Mouse (Mus musculus) midbrain, embryonic 13.5 days (tissue): ENCODE results near the gene Atp7a. TPM values are rescaled to one million over a fixed set of nuclear protein-coding genes. Genes with fewer than 3 reads are reported as not detected.

Experiments used
- ATAC-seq: fragments of 200-750 bp; cut with Nextera tagmentation; 2 replicates; pipeline ENCODE4 v1.8.0; 2017; ENCODE audit warnings: mild to moderate bottlenecking, moderate TSS enrichment, moderate library complexity
- H3K27ac ChIP-seq: fragments of 300-500 bp; sonication (generic); 2 replicates; pipeline ENCODE4 v1.5.1; 2015; ENCODE audit warnings: inconsistent platforms, mild to moderate bottlenecking, moderate library complexity
- H3K27me3 ChIP-seq: fragments of 300-500 bp; sonication (generic); 2 replicates; pipeline ENCODE4 v1.6.1; 2015; ENCODE audit warnings: mild to moderate bottlenecking, inconsistent platforms
- H3K36me3 ChIP-seq: fragments of 300-500 bp; sonication (generic); 2 replicates; pipeline ENCODE4 v1.6.1; 2015; ENCODE audit warnings: mild to moderate bottlenecking, inconsistent platforms
- H3K4me1 ChIP-seq: fragments of 300-500 bp; sonication (generic); replicated peaks from 2 replicates; pipeline ENCODE4 v1.6.1; 2015; ENCODE audit warnings: inconsistent platforms
- H3K4me2 ChIP-seq: fragments of 300-500 bp; sonication (generic); replicated peaks from 2 replicates; pipeline ENCODE4 v1.6.1; 2015; ENCODE audit warnings: moderate library complexity, mild to moderate bottlenecking, inconsistent platforms
- H3K4me3 ChIP-seq: fragments of 300-500 bp; sonication (generic); replicated peaks from 2 replicates; pipeline ENCODE4 v1.5.1; 2015; ENCODE audit warnings: mild to moderate bottlenecking, inconsistent platforms
- H3K9ac ChIP-seq: fragments of 300-500 bp; sonication (generic); replicated peaks from 2 replicates; pipeline ENCODE4 v1.6.1; 2015; ENCODE audit warnings: mild to moderate bottlenecking, inconsistent platforms
- H3K9me3 ChIP-seq: fragments of 300-500 bp; sonication (generic); 2 replicates; pipeline ENCODE4 v1.6.1; 2016; ENCODE audit warnings: mild to moderate bottlenecking, inconsistent platforms
- WGBS: fragments of 180-500 bp; shearing (Covaris S2); methylation state at CpG from one replicate; pipeline ENCODE4 v1.1.7; 2015; 5-methylcytosine and 5-hydroxymethylcytosine counted together
- polyA plus RNA-seq: library from polyadenylated mRNA; unstranded; fragments of >200 nt; fragmentation: Nextera tagmentation; extraction: Ambion mirVana; gene quantifications from 2 replicates; pipeline ENCODE4 v1.2.1, GENCODE M21; 2015

Atp7a gene
- polyA plus RNA-seq, 1 experiment from 2014 or later: 20.0 TPM

GRCm38 (mm10) chrX:106085564-106085963, 58.5 kb downstream of the Atp7a start:
- H3K9ac ChIP-seq: no peak overlapping the region
- H3K4me2 ChIP-seq: no peak overlapping the region
- no peak overlapping the region for H3K27ac ChIP-seq
- H3K4me3 ChIP-seq: no peak overlapping the region
- H3K9me3 ChIP-seq: no peaks in the 10 kb centered on the region
- no peak for ATAC-seq
- WGBS: 95% methylated on average over 2 of the region's 2 CpGs
- H3K36me3 ChIP-seq: peaks cover 6% of the 10 kb centered on the region
- no peaks in the 10 kb centered on the region for H3K4me1 ChIP-seq
- H3K27me3 ChIP-seq: no peaks in the 10 kb centered on the region; the same call in 1 of the 2 replicates

GRCm38 (mm10) chrX:106092939-106093338, 65.9 kb downstream of the Atp7a start:
- H3K9me3 ChIP-seq: no peaks in the 10 kb centered on the region
- 0 out of 2 replicates have a peak, but pooled peaks have one; percentile 50 for ATAC-seq

GRCm38 (mm10) chrX:106105464-106105863, 78.4 kb downstream of the Atp7a start:
- no peaks in the 10 kb centered on the region for H3K4me1 ChIP-seq
- ATAC-seq: no peak
- no peak overlapping the region for H3K27ac ChIP-seq
- no peak overlapping the region for H3K9ac ChIP-seq
- 60% methylated on average over 2 of the region's 2 CpGs for WGBS
- H3K4me2 ChIP-seq: no peak overlapping the region
- H3K9me3 ChIP-seq: no peaks in the 10 kb centered on the region
- H3K4me3 ChIP-seq: no peak overlapping the region
- 0 out of 2 replicates have a peak, but pooled peaks cover 3% of the 10 kb centered on the region for H3K27me3 ChIP-seq
- peaks cover 15% of the 10 kb centered on the region for H3K36me3 ChIP-seq

More at GRCm38 (mm10) chrX:106092939-106093338, 65.9 kb downstream of the Atp7a start:
- Histone ChIP-seq H3K4me1 (0 out of 2 replicates have a peak, but pooled peaks cover 7% of the 10 kb centered on the region), H3K36me3 (no peaks in the 10 kb centered on the region), H3K9ac (no peak overlapping the region), H3K27me3 (peaks cover 7% of the 10 kb centered on the region; the same call in 1 of the 2 replicates), H3K4me3 (no peak overlapping the region), H3K4me2 (no peak overlapping the region), H3K27ac (no peak overlapping the region)
- WGBS: 28% methylated on average over 5 of the region's 5 CpGs

DNA sequence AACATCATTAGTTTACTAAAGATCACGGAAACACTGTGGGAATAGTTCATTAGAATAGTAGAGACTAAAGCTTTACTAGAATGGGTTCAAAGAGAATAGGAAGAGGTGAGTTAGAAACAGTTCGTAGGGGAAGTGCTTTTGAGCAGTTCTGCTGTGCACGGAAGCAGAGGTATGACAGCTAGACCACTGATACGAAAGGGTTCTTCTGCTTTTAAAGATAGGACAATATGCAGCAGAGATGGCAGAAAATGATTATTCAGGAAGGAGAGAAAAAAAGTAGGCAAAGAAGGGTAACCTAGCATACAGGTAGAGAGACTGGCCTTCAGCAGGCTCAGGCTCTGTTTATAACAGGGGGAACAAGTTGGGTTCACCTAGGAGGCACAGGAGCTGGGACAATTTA, 86.8 kb downstream of the Atp7a start:
- H3K36me3 ChIP-seq: peaks cover 9% of the 10 kb centered on the region
- no peak overlapping the region for H3K4me3 ChIP-seq
- H3K9me3 ChIP-seq: no peaks in the 10 kb centered on the region
- H3K9ac ChIP-seq: no peak overlapping the region
- H3K27ac ChIP-seq: no peak overlapping the region
- WGBS: 85% methylated on average over 4 of the region's 4 CpGs
- H3K4me1 ChIP-seq: no peaks in the 10 kb centered on the region
- H3K27me3 ChIP-seq: no peaks in the 10 kb centered on the region
- H3K4me2 ChIP-seq: no peak overlapping the region
- no peak for ATAC-seq

GRCm38 (mm10) chrX:106114674-106115073, 87.6 kb downstream of the Atp7a start:
- Histone ChIP-seq H3K9me3 (no peaks in the 10 kb centered on the region), H3K4me1 (no peaks in the 10 kb centered on the region), H3K9ac (no peak overlapping the region), H3K4me3 (no peak overlapping the region), H3K36me3 (peaks cover 12% of the 10 kb centered on the region), H3K27ac (no peak overlapping the region), H3K4me2 (no peak overlapping the region), H3K27me3 (no peaks in the 10 kb centered on the region)
- 78% methylated on average over 1 of the region's 1 CpGs for WGBS
- no peak for ATAC-seq

- Histone ChIP-seq H3K36me3 (peaks cover 14% of the 10 kb centered on the region; the same call in 1 of the 2 replicates), H3K9ac (no peak overlapping the region), H3K9me3 (no peaks in the 10 kb centered on the region), H3K4me2 (no peak overlapping the region), H3K27ac (no peak overlapping the region), H3K4me3 (no peak overlapping the region), H3K27me3 (no peaks in the 10 kb centered on the region; the same call in 1 of the 2 replicates), H3K4me1 (no peaks in the 10 kb centered on the region)
- WGBS: 91% methylated on average over 2 of the region's 2 CpGs
- ATAC-seq: no peak
Measured at GRCm38 (mm10) chrX:106122823-106123222, 95.7 kb downstream of the Atp7a start.

DNA sequence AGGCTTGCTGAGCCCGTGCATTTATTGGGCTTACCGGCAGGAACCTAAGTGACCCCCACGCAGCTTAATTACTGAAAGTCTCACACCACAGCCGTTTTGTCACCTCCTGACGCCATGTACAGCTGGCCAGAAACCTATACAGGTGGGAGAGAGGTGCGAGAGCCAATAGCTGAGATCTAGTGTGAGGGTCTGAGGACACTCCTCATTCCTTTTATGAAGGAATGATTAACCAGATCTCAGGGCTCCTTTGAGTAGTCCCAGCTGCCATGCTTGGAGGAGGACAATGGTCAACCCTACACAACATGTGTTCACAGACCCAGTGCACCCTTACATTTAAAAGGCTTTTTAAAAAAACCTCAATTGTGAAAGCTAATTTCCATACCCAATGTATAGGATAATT, 101.2 kb downstream of the Atp7a start:
- WGBS: 84% methylated on average over 6 of the region's 6 CpGs

DNA sequence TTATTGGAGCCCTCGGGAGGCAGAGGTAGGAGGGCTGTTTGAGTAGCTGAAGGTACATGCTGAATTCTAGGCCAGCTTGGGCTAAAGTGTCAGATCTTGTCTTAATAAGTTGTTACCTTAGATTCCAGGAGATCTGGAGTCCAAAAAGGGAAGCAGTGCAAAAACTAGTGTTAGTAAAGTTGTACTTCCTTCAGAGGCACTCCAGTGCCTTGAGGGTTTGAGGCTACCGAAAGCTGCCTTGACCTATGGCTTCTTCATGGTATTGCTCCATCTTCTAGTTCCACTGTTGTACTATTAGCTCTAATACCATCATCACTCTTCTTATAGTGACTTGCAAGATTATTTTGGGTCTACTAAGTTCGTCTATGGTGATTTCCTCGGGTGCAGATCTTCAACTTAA, 102.8 kb downstream of the Atp7a start:
- no peak for ATAC-seq
- Histone ChIP-seq H3K36me3 (0 out of 2 replicates have a peak, but pooled peaks cover 3% of the 10 kb centered on the region), H3K27ac (no peak overlapping the region), H3K9me3 (no peaks in the 10 kb centered on the region), H3K4me2 (no peak overlapping the region), H3K4me3 (no peak overlapping the region), H3K4me1 (no peaks in the 10 kb centered on the region), H3K27me3 (no peaks in the 10 kb centered on the region; the same call in 1 of the 2 replicates), H3K9ac (no peak overlapping the region)
- WGBS: 92% methylated on average over 4 of the region's 4 CpGs

More for the DNA sequence above, 101.2 kb downstream of the Atp7a start:
- Histone ChIP-seq H3K9ac (no peak overlapping the region), H3K9me3 (no peaks in the 10 kb centered on the region), H3K4me2 (no peak overlapping the region), H3K4me3 (no peak overlapping the region), H3K36me3 (peaks cover 10% of the 10 kb centered on the region; the same call in 1 of the 2 replicates), H3K27me3 (no peaks in the 10 kb centered on the region; the same call in 1 of the 2 replicates), H3K27ac (no peak overlapping the region), H3K4me1 (no peaks in the 10 kb centered on the region)
- ATAC-seq: no peak

DNA sequence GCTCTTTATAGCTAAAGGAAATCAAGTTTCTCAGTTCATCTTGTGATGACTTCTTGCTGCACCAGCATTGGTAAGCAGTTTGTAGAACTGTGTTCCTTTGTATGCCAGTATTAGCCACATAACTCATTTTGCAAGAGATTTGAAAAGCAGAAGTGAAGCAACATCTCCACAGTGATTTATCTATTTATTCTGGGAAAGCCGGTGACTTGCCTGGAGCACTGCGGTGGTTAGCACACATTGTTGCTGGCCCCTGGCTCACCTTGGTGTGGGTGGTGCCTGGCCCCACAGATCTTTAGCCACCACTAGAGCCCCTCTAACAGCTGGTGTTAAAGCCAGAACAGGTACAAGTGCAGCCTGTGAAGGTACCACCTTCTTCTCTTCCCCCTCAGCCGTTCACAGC, 107.8 kb downstream of the Atp7a start:
- ATAC-seq: no peak
- H3K4me2 ChIP-seq: no peak overlapping the region
- H3K27me3 ChIP-seq: 0 out of 2 replicates have a peak, but pooled peaks cover 3% of the 10 kb centered on the region
- no peaks in the 10 kb centered on the region for H3K4me1 ChIP-seq
- H3K4me3 ChIP-seq: no peak overlapping the region
- H3K27ac ChIP-seq: no peak overlapping the region
- no peaks in the 10 kb centered on the region for H3K36me3 ChIP-seq
- 95% methylated on average over 3 of the region's 3 CpGs for WGBS
- H3K9me3 ChIP-seq: no peaks in the 10 kb centered on the region
- H3K9ac ChIP-seq: no peak overlapping the region

- Histone ChIP-seq H3K4me1 (no peaks in the 10 kb centered on the region), H3K4me2 (no peak overlapping the region), H3K36me3 (no peaks in the 10 kb centered on the region), H3K9ac (no peak overlapping the region), H3K27me3 (0 out of 2 replicates have a peak, but pooled peaks cover 3% of the 10 kb centered on the region), H3K4me3 (no peak overlapping the region), H3K27ac (no peak overlapping the region), H3K9me3 (no peaks in the 10 kb centered on the region)
- WGBS: 85% methylated on average over 4 of the region's 4 CpGs
- no peak for ATAC-seq
Measured at GRCm38 (mm10) chrX:106135484-106135883, 108.4 kb downstream of the Atp7a start.

- Histone ChIP-seq H3K36me3 (no peaks in the 10 kb centered on the region), H3K27ac (no peak overlapping the region), H3K4me2 (no peak overlapping the region), H3K4me1 (no peaks in the 10 kb centered on the region), H3K27me3 (0 out of 2 replicates have a peak, but pooled peaks cover 3% of the 10 kb centered on the region), H3K9ac (no peak overlapping the region), H3K9me3 (no peaks in the 10 kb centered on the region), H3K4me3 (no peak overlapping the region)
- WGBS: 70% methylated on average over 12 of the region's 12 CpGs
- ATAC-seq: no peak
Measured at GRCm38 (mm10) chrX:106135916-106136575, 109.0 kb downstream of the Atp7a start.

DNA sequence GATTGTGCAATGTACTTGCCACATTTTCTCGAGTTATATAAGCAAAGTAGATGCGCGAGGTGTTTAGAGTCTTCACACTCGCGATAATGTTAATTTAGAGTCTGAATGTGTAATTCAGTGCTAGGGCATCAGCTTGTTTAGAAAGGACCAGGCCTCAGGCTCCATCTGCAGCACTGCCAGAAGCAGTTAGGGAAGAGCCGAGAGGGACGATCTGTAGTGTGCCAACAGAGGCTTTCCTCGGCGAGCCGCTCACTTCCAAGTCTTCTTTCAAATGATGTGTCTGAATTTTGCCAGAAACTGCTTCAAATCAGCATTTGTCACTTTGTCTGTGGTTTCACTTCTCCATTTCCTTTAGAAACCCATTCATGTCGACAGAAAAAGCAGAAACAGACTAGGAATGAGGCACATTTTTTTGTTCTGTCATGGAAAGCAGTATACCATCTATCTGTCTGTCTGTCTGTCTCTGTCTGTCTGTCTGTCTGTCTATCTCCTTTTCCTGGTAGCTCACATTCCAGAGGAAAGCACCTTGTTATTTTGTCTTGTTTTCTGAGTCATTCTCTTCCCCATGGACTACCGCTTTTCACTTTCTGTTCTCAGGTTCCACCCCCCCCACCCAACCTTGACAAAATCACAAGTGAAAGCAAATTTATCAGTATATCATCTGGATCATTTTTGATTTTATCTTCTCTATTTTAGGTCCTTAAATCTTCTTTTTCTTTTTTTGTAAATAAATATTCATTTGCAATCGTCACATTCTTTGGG, 112.4 kb downstream of the Atp7a start:
- Histone ChIP-seq H3K27me3 (0 out of 2 replicates have a peak, but pooled peaks cover 3% of the 10 kb centered on the region), H3K4me2 (no peak overlapping the region), H3K27ac (no peak overlapping the region), H3K4me1 (no peaks in the 10 kb centered on the region), H3K4me3 (no peak overlapping the region), H3K36me3 (no peaks in the 10 kb centered on the region), H3K9ac (no peak overlapping the region), H3K9me3 (no peaks in the 10 kb centered on the region)
- WGBS: 87% methylated on average over 13 of the region's 13 CpGs
- no peak for ATAC-seq
